Mouse (Mus musculus): ENCODE measurements around the gene Gm19668. TPM values are rescaled to one million over a fixed set of nuclear protein-coding genes. Genes with fewer than 3 reads are reported as not detected.

Gene Gm19668
- not detected in 2 replicates for polyA plus RNA-seq (2016; fragmentation: Nextera tagmentation; extraction: Ambion mirVana)

DNA sequence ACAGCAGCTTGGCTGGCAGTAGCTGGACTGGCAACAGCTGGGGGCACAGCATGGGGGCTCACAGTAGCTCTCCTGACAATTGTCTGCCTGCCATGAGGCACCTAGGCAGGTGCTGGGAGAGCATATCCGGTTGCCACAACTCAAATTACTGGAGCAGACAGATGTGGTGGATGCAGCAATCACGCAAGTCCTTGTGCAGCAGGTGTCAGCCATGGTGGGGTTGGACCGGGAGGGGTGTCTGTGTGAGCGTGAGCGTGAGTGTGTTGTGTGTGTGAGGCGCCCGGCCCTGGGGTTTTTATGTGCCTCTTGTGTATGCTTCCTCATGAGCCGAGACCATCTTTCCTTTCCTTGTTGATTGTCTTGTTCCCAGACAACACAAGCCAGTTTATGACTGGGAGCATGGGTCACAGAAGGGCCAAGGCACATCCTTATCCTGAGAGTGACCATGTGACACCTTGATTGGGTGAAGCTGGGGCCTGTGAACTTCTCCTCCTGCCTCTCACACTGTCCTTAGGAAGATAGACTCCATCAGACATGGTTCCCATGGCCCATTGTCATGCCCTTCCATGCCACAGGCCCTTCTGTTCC lies at the start of gene Gm19668:
Gene Gm19668, minus strand, starts transcription at position 213 of the 588 bp plus-strand sequence.
- peak; percentile 54; the same call in 1 of the 2 replicates for ATAC-seq (ENCODE audit: low FRiP score, low read depth)
- no peak within 1 kb of the TSS for H3K27ac ChIP-seq

DNA sequence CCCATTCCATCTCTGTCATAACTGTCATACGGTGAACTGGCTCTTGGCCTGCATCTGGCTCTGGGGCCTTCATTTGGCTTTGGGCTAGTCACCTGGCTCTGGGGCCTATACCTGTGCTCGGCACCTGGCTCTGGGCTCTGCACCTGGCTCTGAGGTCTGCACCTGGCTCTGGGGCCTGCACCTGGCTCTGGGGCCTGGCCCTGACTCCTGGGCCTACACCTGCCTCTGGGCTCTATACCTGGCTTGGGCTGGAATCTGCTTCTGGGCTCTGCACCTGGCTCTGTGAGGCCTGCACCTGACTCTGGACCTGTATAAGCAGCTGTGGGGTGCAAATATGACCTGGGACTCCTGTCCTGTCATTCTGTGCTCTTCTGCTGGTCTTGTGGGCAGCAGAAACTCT lies 48.6 kb upstream of the Gm19668 start:
- no peaks in the 10 kb centered on the region for H3K27me3 ChIP-seq (replicated peaks)
- H3K36me3 ChIP-seq: no peaks in the 10 kb centered on the region
- H3K4me2 ChIP-seq (replicated peaks): no peak overlapping the region
- no peak overlapping the region for H3K4me3 ChIP-seq
- 0 out of 2 replicates have a peak, but pooled peaks cover 6% of the 10 kb centered on the region for H3K9me3 ChIP-seq
- WGBS: 91% methylated on average over 2 of the region's 2 CpGs
- no peak overlapping the region for H3K27ac ChIP-seq
- H3K4me1 ChIP-seq: no peaks in the 10 kb centered on the region
- no peak for ATAC-seq (ENCODE audit: low FRiP score, low read depth)
- no peak overlapping the region for H3K9ac ChIP-seq

More for the DNA sequence above, at the start of gene Gm19668:
- WGBS: 41% methylated on average over 8 of the region's 8 CpGs
- no peak within 1 kb of the TSS for H3K4me2 ChIP-seq (replicated peaks)
- no peaks in the 10 kb centered on the region for H3K36me3 ChIP-seq
- no peaks in the 10 kb centered on the region for H3K9me3 ChIP-seq
- peaks cover 15% of the 10 kb centered on the region for H3K4me1 ChIP-seq
- no peak within 1 kb of the TSS for H3K9ac ChIP-seq
- H3K4me3 ChIP-seq: no peak within 1 kb of the TSS
- H3K27me3 ChIP-seq (replicated peaks): no peaks in the 10 kb centered on the region

DNA sequence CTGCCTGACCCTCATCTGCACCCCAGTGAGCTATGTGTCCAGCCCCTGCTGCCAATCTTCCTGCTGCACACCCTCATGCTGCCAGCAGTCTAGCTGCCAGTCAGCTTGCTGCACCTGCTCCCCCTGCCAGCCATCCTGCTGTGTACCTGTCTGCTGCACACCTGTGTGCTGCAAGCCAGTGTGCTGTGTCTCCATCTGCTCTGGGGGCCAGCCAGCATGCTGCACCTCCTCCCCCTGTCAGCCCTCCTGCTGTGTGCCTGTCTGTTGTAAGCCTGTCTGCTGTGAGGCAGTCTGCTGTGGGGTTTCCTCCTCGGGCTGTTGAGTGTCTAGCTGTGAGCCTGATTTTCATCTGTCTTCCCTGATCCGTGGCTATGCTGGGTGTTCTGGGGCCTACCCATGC lies 48.0 kb upstream of the Gm19668 start:
- H3K36me3 ChIP-seq: no peaks in the 10 kb centered on the region
- WGBS: 21% methylated on average over 2 of the region's 2 CpGs
- H3K4me3 ChIP-seq: no peak overlapping the region
- no peak overlapping the region for H3K9ac ChIP-seq
- no peaks in the 10 kb centered on the region for H3K27me3 ChIP-seq (replicated peaks)
- ATAC-seq (ENCODE audit: low FRiP score, low read depth): no peak
- no peak overlapping the region for H3K4me2 ChIP-seq (replicated peaks)
- H3K27ac ChIP-seq: no peak overlapping the region
- H3K4me1 ChIP-seq: no peaks in the 10 kb centered on the region
- H3K9me3 ChIP-seq: 0 out of 2 replicates have a peak, but pooled peaks cover 6% of the 10 kb centered on the region

DNA sequence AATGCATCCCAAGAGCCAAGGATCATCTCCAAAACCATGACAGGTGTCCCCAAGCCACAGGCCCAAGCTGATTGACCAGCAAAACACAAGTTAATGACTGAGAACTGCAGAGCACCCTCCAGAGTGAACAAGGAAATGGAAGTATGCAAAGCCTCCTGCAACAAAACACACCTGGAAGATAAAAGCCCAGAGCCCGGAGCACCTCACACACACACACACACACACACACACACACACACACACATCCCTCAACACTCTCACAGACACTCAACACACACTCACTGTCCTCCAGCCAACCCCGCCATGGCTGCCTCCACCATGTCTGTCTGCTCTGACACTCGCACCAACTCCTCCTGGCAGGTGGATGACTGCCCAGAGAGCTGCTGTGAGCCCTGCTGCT lies 47.6 kb upstream of the Gm19668 start, which contains the start of gene Gm36176:
Gene Gm36176, plus strand, starts transcription at position 301 of the 400 bp plus-strand sequence.
- no peaks in the 10 kb centered on the region for H3K36me3 ChIP-seq
- H3K4me1 ChIP-seq: no peaks in the 10 kb centered on the region
- H3K9me3 ChIP-seq: 0 out of 2 replicates have a peak, but pooled peaks cover 6% of the 10 kb centered on the region
- no peak for ATAC-seq (ENCODE audit: low FRiP score, low read depth)
- H3K4me2 ChIP-seq (replicated peaks): no peak within 1 kb of the TSS
- H3K27me3 ChIP-seq (replicated peaks): no peaks in the 10 kb centered on the region
- H3K9ac ChIP-seq: no peak within 1 kb of the TSS
- WGBS: 58% methylated on average over 3 of the region's 3 CpGs
- H3K27ac ChIP-seq: no peak within 1 kb of the TSS
- H3K4me3 ChIP-seq: no peak within 1 kb of the TSS

DNA sequence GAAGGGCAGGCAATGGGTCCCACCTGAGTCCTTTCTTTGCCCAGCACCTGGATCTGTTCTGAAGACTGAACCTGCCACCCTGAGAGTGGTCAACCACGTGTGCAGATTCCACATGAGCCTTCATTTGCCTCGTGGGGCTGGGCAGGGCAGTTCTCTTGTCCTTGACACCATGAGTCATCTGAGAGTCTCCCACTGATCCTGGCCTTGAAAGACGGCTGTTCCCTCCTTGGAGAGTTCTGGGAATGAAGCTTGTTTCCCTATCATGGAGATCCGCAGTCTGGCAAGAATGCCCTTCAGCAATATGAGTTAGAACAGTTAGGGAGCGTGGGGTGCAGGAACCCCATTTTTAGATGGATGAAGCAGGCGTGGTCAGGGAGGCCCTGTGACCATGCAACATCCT lies 40.1 kb upstream of the Gm19668 start:
- H3K4me1 ChIP-seq: no peaks in the 10 kb centered on the region
- no peak for ATAC-seq (ENCODE audit: low FRiP score, low read depth)
- 84% methylated on average over 6 of the region's 6 CpGs for WGBS

DNA sequence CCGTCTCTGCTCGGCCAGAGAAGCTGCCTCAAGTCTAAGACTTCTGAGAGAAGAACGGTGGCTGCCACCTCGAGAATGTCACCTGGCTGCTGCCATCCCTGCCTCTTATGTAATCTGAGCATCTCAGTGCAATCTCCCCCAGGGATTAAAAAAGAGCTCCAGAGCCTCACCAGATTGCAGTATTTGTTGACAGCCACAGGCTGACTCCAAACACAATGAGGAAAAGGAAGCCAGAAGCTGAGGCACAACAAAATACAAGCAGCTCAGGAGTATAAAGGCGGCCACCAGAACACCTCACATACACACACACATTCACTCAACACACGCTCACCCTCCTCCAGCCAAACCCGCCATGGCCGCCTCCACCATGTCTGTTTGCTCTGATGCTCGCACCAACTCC lies 36.7 kb upstream of the Gm19668 start, which contains the start of gene Krtap10-10:
Gene Krtap10-10, plus strand, starts transcription at position 301 of the 400 bp plus-strand sequence.
- 73% methylated on average over 9 of the region's 9 CpGs for WGBS
- Histone ChIP-seq H3K27ac (no peak within 1 kb of the TSS), H3K4me1 (no peaks in the 10 kb centered on the region), H3K27me3 (replicated peaks) (no peaks in the 10 kb centered on the region), H3K36me3 (no peaks in the 10 kb centered on the region), H3K4me3 (no peak within 1 kb of the TSS), H3K4me2 (replicated peaks) (no peak within 1 kb of the TSS), H3K9me3 (no peaks in the 10 kb centered on the region), H3K9ac (no peak within 1 kb of the TSS)
- ATAC-seq (ENCODE audit: low FRiP score, low read depth): no peak

More for the DNA sequence above, 40.1 kb upstream of the Gm19668 start:
- no peak overlapping the region for H3K9ac ChIP-seq
- H3K9me3 ChIP-seq: 0 out of 2 replicates have a peak, but pooled peaks cover 2% of the 10 kb centered on the region
- no peak overlapping the region for H3K4me2 ChIP-seq (replicated peaks)
- H3K4me3 ChIP-seq: no peak overlapping the region
- no peak overlapping the region for H3K27ac ChIP-seq
- H3K27me3 ChIP-seq (replicated peaks): no peaks in the 10 kb centered on the region
- no peaks in the 10 kb centered on the region for H3K36me3 ChIP-seq

DNA sequence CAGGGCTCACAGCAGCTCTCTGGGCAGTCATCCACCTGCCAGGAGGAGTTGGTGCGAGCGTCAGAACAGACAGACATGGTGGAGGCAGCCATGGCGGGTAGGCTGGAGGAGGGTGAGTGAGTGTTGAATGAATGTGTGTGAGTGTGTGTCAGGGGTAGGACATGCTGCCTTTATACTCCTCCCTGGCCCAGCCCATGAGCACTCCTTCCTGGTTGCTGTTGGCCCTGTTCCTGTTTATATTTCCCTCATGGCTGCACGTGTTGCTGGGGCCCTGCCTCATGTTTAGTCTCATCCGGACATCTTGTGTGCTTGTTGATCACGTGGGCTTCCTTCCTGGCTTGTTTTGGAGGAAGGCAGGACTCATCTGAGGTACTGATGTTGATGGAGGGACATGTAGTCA lies 28.0 kb upstream of the Gm19668 start, which contains the start of gene Krtap10-4:
Gene Krtap10-4, minus strand, starts transcription at position 145 of the 400 bp plus-strand sequence.
- WGBS: 81% methylated on average over 6 of the region's 6 CpGs
- Histone ChIP-seq H3K27me3 (replicated peaks) (no peaks in the 10 kb centered on the region), H3K36me3 (no peaks in the 10 kb centered on the region), H3K4me1 (no peaks in the 10 kb centered on the region), H3K9ac (no peak within 1 kb of the TSS), H3K9me3 (no peaks in the 10 kb centered on the region; the same call in 1 of the 2 replicates), H3K4me2 (replicated peaks) (no peak within 1 kb of the TSS), H3K4me3 (no peak within 1 kb of the TSS), H3K27ac (no peak within 1 kb of the TSS)
- ATAC-seq (ENCODE audit: low FRiP score, low read depth): no peak

DNA sequence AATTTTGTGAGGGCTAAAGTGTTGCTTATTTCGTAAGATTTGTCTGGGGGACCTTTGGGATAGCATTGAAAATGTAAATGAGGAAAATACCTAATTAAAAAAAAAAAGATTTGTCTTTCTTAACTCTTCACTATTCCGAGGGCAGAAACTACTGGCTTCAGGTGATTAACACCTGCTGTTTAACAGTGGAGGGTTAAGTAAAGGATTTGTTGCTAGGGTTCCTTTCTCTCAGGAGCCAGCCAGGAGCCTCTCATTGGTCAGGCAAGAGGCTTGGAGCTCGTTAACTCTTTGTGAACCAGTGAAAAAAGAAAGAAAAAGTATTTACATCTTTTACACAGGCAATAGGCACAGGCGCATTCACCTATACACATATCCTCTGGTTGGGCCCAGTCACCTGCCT lies 20.3 kb upstream of the Gm19668 start:
- Histone ChIP-seq H3K9me3 (no peaks in the 10 kb centered on the region), H3K27me3 (replicated peaks) (no peaks in the 10 kb centered on the region), H3K9ac (no peak overlapping the region), H3K4me3 (no peak overlapping the region), H3K36me3 (no peaks in the 10 kb centered on the region), H3K27ac (no peak overlapping the region), H3K4me2 (replicated peaks) (no peak overlapping the region), H3K4me1 (no peaks in the 10 kb centered on the region)
- WGBS: 43% methylated on average over 4 of the region's 4 CpGs
- ATAC-seq (ENCODE audit: low FRiP score, low read depth): no peak

DNA sequence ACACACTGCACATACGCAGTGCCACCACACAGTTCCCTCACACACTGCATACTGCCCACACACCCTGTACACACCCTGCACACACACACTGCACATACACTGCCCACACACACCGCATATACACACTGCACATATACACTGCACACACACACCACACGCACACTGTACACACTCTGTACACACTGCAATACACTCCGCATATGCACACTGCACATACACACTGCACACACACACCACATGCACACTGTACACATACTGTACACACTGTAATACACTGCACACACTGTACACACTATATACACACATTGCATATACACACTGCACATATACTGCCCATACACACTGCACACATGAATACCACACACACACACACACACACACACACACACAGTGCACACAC lies 19.6 kb upstream of the Gm19668 start:
- Histone ChIP-seq H3K4me1 (no peaks in the 10 kb centered on the region), H3K9me3 (no peaks in the 10 kb centered on the region), H3K36me3 (no peaks in the 10 kb centered on the region), H3K27ac (no peak overlapping the region), H3K9ac (no peak overlapping the region), H3K4me2 (replicated peaks) (no peak overlapping the region), H3K27me3 (replicated peaks) (no peaks in the 10 kb centered on the region), H3K4me3 (no peak overlapping the region)
- 95% methylated on average over 4 of the region's 4 CpGs for WGBS
- ATAC-seq (ENCODE audit: low FRiP score, low read depth): no peak

DNA sequence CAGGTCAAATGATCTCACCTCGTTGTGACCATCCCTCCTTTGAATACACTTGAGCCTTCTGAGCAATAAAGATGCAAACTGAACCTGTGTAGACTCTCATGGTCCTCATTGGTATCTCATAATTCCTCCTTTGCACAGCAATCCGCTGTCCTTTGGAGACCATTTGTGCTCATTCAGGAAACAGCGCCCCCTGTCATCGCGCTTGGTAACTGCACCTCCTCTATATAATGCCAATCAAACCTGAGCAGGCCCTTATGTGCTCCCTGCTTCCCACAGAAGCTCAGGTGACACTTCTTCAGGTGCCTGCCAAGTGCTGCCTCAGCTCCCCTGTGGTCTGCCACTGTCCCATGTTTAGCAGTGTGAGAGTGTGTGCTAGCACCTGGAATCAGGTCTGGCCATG lies 16.6 kb upstream of the Gm19668 start:
- Histone ChIP-seq H3K27ac (no peak overlapping the region), H3K4me3 (no peak overlapping the region), H3K27me3 (replicated peaks) (no peaks in the 10 kb centered on the region), H3K4me2 (replicated peaks) (no peak overlapping the region), H3K9me3 (no peaks in the 10 kb centered on the region), H3K36me3 (no peaks in the 10 kb centered on the region), H3K4me1 (no peaks in the 10 kb centered on the region), H3K9ac (no peak overlapping the region)
- WGBS: 38% methylated on average over 5 of the region's 5 CpGs
- no peak for ATAC-seq (ENCODE audit: low FRiP score, low read depth)

DNA sequence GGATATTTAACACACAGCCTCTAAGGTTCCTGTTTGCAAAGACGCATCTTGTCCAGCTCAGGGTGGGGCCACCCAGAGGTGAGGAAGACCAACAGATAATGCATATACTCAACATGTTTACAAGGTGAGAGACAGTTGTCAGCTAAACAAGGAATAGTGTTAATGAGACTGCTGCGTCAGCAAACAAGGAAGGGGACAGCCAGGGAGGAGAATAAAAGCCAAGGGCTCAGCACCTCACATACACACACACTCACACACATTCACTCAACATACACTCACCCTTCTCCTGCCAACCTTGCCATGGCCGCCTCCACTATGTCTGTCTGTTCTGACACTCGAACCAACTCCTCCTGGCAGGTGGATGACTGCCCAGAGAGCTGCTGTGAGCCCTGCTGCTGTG lies 15.4 kb upstream of the Gm19668 start, which contains the start of gene Gm2696:
Gene Gm2696, plus strand, starts transcription at position 301 of the 400 bp plus-strand sequence.
- Histone ChIP-seq H3K27ac (no peak within 1 kb of the TSS), H3K4me3 (no peak within 1 kb of the TSS), H3K36me3 (no peaks in the 10 kb centered on the region), H3K4me2 (replicated peaks) (no peak within 1 kb of the TSS), H3K9ac (no peak within 1 kb of the TSS), H3K4me1 (no peaks in the 10 kb centered on the region), H3K27me3 (replicated peaks) (no peaks in the 10 kb centered on the region), H3K9me3 (no peaks in the 10 kb centered on the region)
- 63% methylated on average over 4 of the region's 4 CpGs for WGBS
- ATAC-seq (ENCODE audit: low FRiP score, low read depth): no peak

DNA sequence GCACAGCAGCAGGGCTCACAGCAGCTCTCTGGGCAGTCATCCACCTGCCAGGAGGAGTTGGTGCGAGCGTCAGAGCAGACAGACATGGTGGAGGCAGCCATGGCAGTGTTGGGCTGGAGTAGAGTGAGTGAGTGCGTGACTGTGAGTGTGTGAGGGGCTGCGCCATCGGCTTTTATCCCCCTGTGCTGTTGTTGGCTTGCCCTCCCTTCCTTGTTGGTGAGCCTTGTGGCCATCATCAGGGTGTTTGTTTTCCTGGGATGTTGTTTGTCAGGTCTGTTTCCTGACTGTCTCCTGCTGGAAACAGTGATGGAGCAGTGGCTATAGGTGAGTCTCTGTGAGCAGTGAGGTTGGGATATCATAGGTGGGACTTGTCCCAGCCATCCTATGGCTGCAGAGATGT lies 12.8 kb upstream of the Gm19668 start, which contains the start of gene Gm9507:
Gene Gm9507, minus strand, starts transcription at position 101 of the 400 bp plus-strand sequence.
- H3K27ac ChIP-seq: no peak within 1 kb of the TSS
- H3K9me3 ChIP-seq: no peaks in the 10 kb centered on the region
- no peaks in the 10 kb centered on the region for H3K36me3 ChIP-seq
- no peak within 1 kb of the TSS for H3K9ac ChIP-seq
- no peaks in the 10 kb centered on the region for H3K27me3 ChIP-seq (replicated peaks)
- 74% methylated on average over 5 of the region's 5 CpGs for WGBS
- no peak within 1 kb of the TSS for H3K4me3 ChIP-seq
- no peak within 1 kb of the TSS for H3K4me2 ChIP-seq (replicated peaks)
- ATAC-seq (ENCODE audit: low FRiP score, low read depth): no peak
- no peaks in the 10 kb centered on the region for H3K4me1 ChIP-seq

DNA sequence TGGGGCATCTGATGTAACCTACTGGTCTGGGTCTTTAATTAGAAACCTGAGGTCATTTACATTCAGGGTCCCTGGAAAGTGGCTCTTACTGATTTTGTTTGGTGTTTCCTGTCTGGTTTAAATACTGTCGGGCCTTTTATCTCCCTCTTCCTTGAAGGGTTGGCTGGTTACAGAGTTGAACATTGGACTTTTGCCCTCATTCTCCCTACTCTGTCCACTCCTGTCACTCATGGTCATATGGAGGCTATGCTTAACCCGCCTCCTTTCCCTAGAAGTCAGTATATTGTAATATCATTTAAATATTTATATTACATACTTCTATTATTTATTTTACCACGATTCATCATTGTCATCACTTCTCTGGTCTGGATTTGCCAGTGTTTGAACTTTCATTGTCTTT lies 5.2 kb upstream of the Gm19668 start:
- ATAC-seq (ENCODE audit: low FRiP score, low read depth): no peak
- WGBS: 83% methylated on average over 3 of the region's 3 CpGs
- H3K36me3 ChIP-seq: no peaks in the 10 kb centered on the region
- no peak overlapping the region for H3K4me3 ChIP-seq
- no peak overlapping the region for H3K4me2 ChIP-seq (replicated peaks)
- H3K27me3 ChIP-seq (replicated peaks): no peaks in the 10 kb centered on the region
- no peak overlapping the region for H3K9ac ChIP-seq
- no peak overlapping the region for H3K27ac ChIP-seq
- 0 out of 2 replicates have a peak, but pooled peaks cover 2% of the 10 kb centered on the region for H3K4me1 ChIP-seq
- no peaks in the 10 kb centered on the region for H3K9me3 ChIP-seq

Measured in neural tube, embryonic 12.5 days (tissue).